Mouse (Mus musculus): ENCODE results near the gene Apoe. TPM values are rescaled to one million over a fixed set of nuclear protein-coding genes. Genes with fewer than 3 reads are reported as not detected.

Apoe gene
- total RNA-seq, 1 experiment from 2014 or later, result 714 TPM

DNA sequence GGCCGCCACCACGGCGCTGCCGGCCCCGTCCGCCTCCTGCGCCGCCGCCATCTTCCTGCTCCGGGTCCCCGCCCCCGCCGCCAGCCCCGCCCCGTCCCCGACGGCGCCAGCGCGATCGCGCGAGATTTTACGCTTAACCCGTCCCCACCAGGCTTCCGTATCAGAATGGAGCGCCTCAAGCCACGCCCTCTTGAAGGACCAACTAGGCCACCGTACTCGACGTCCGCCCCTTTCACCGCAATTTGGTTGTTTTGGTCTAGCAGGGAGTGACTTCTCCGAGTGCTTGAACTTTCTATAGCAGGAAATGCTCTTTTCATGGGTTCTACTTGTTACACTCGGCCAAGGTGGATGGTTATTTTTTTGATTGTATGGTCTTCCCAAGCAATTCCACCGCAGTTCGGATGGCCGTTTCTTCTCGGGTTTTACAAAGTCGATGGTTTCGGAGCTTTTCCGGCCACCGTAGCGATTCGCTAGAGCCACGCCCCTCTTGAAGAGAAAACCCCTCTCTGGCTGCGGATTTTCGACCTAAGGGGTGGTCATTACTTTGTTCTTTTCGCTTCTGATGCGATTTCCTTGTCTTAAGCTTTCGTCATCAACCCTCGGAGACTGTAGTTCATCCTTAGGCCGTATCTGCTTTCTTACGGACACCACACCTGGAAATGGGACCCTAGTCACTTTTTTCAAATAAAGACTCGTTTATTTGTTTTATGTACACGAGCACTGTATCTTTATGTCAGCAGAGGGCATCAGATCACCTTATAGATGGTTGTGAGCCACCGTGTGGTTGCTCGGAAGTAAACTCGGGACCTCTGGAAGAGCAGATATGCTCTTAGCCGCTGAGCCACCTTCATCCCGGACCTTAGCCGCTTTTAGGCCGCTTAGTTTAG lies 33.8 kb downstream of the Apoe start, which contains the start of gene Clptm1:
TSS of gene Clptm1 (minus strand) at position 79 of the 887 bp plus-strand sequence.
- peak; percentile 98 for DNase-seq

GRCm38 (mm10) chr7:19664455-19664954 lies 34.5 kb downstream of the Apoe start:
- DNase-seq, result no peak

DNA sequence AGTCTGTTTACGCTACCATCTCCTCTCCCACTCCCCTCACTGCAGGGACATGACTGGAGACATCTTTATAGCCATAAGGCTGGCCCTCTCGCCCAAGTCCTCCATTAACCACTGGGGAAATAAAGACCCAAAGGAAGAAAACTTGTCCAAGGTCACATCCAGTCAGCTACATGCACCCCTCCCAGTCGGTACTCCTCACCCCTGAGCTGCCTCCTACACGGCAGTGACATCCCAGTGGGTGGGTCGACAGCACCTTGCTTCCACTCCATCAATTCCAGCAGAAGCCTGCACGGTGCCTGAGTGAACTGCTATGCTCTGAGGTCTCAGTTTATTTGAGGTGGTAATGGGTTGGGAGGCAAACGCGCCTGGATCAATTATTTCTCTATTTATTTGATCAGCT lies 35.0 kb downstream of the Apoe start:
- DNase-seq, result no peak

GRCm38 (mm10) chr7:19652614-19653013 lies 46.4 kb downstream of the Apoe start:
- DNase-seq, result no peak

- no peak for DNase-seq
These were observed 47.8 kb downstream of the Apoe start for GRCm38 (mm10) chr7:19651063-19651786.

Other genes with a start within 250 kb of the Apoe start
- gene Mark4, start 240.4 kb downstream of the Apoe start, total RNA-seq (2021), result 56.0 and 69.2 TPM in 2 replicates
- gene Exoc3l2, start 235.9 kb downstream of the Apoe start, total RNA-seq (2021), result 31.9 and 38.0 TPM in 2 replicates
- gene Bloc1s3, start 190.8 kb downstream of the Apoe start, total RNA-seq (2021), result 13.0 and 15.9 TPM in 2 replicates
- 76.5 and 92.1 TPM in 2 replicates for gene Trappc6a, start 190.8 kb downstream of the Apoe start, total RNA-seq (2021)
- not detected in 2 replicates for gene Nkpd1, start 181.3 kb downstream of the Apoe start, total RNA-seq (2021)
- 74.4 and 81.6 TPM in 2 replicates for gene Ppp1r37, start 136.1 kb downstream of the Apoe start, total RNA-seq (2021)
- gene Zfp296, start 121.9 kb downstream of the Apoe start, total RNA-seq (2021), result 0.62 and 0.73 TPM in 2 replicates
- 75.6 and 93.0 TPM in 2 replicates for gene Gemin7, start 121.6 kb downstream of the Apoe start, total RNA-seq (2021)
- 57.4 and 67.6 TPM in 2 replicates for gene Clasrp, start 94.7 kb downstream of the Apoe start, total RNA-seq (2021)
- gene Relb, start 69.8 kb downstream of the Apoe start, total RNA-seq (2021), result 25.6 and 32.3 TPM in 2 replicates
- 148 and 159 TPM in 2 replicates for gene Clptm1, start 34.2 kb downstream of the Apoe start, total RNA-seq (2021)
- gene Apoc2, start 21.2 kb downstream of the Apoe start, total RNA-seq (2021), result 3.1 TPM in 1 of 2 replicates, not detected in the other
- 1.0 and 3.9 TPM in 2 replicates for gene Gm44805, start 17.8 kb downstream of the Apoe start, total RNA-seq (2021)
- gene Apoc4, start 17.7 kb downstream of the Apoe start, total RNA-seq (2021), result 86.9 and 90.9 TPM in 2 replicates
- gene Apoc1, start 6.5 kb downstream of the Apoe start, total RNA-seq (2021), result 1,269 and 1,513 TPM in 2 replicates
- 96.1 and 115 TPM in 2 replicates for gene Tomm40, start 16.2 kb upstream of the Apoe start, total RNA-seq (2021)
- gene Nectin2, start 51.3 kb upstream of the Apoe start, total RNA-seq (2021), result 62.3 and 66.9 TPM in 2 replicates
- gene Bcam, start 71.8 kb upstream of the Apoe start, total RNA-seq (2021), result 37.2 TPM in 2 replicates
- gene Cblc, start 97.6 kb upstream of the Apoe start, total RNA-seq (2021), result 0.55 TPM in 1 of 2 replicates, not detected in the other
- gene Bcl3, start 123.6 kb upstream of the Apoe start, total RNA-seq (2021), result 26.5 and 34.5 TPM in 2 replicates
- 0.55 and 1.6 TPM in 2 replicates for gene Gm19345, start 152.8 kb upstream of the Apoe start, total RNA-seq (2021)
- gene Ceacam16, start 162.1 kb upstream of the Apoe start, total RNA-seq (2021), result not detected in 2 replicates
- gene Ceacam19, start 188.8 kb upstream of the Apoe start, total RNA-seq (2021), result not detected in 2 replicates
- gene Pvr, start 222.0 kb upstream of the Apoe start, total RNA-seq (2021), result 31.6 and 34.1 TPM in 2 replicates

Data from adrenal gland, postnatal 25 days (tissue).